Mouse (Mus musculus) neural tube, embryonic 15.5 days (tissue): Measurements from ENCODE around the gene Sf3a1. TPM values are rescaled to one million over a fixed set of nuclear protein-coding genes. Genes with fewer than 3 reads are reported as not detected.
"Not testable (repeated sequence)": the region's sequence is repeated elsewhere in the genome, so short reads cannot be mapped to it uniquely, and the experiment has no call there.

Source experiments
- ATAC-seq: fragments of 200-750 bp; cut with Nextera tagmentation; 2 replicates; pipeline ENCODE4 v1.8.0; 2017; ENCODE audit warnings: mild to moderate bottlenecking, moderate TSS enrichment, moderate library complexity; ENCODE audit not compliant: low FRiP score
- H3K27ac ChIP-seq: fragments of 300-500 bp; sonication (generic); replicated peaks from 2 replicates; pipeline ENCODE4 v1.5.1; 2015; ENCODE audit warnings: mild to moderate bottlenecking, inconsistent platforms
- H3K27me3 ChIP-seq: fragments of 300-500 bp; sonication (generic); replicated peaks from 2 replicates; pipeline ENCODE4 v1.6.1; 2015; ENCODE audit warnings: inconsistent platforms
- H3K36me3 ChIP-seq: fragments of 300-500 bp; sonication (generic); 2 replicates; pipeline ENCODE4 v1.6.1; 2015; ENCODE audit warnings: inconsistent platforms
- H3K4me1 ChIP-seq: fragments of 300-500 bp; sonication (generic); 2 replicates; pipeline ENCODE4 v1.6.1; 2015; ENCODE audit warnings: inconsistent platforms
- H3K4me2 ChIP-seq: fragments of 300-500 bp; sonication (generic); 2 replicates; pipeline ENCODE4 v1.6.1; 2015; ENCODE audit warnings: inconsistent platforms, mild to moderate bottlenecking, moderate library complexity
- H3K4me3 ChIP-seq: fragments of 300-500 bp; sonication (generic); replicated peaks from 2 replicates; pipeline ENCODE4 v1.5.1; 2015; ENCODE audit warnings: mild to moderate bottlenecking, inconsistent platforms
- H3K9ac ChIP-seq: fragments of 300-500 bp; sonication (generic); replicated peaks from 2 replicates; pipeline ENCODE4 v1.6.1; 2015; ENCODE audit warnings: mild to moderate bottlenecking, inconsistent platforms
- H3K9me3 ChIP-seq: fragments of 300-500 bp; sonication (generic); replicated peaks from 2 replicates; pipeline ENCODE4 v1.6.1; 2016; ENCODE audit warnings: inconsistent platforms
- WGBS: fragments of 180-500 bp; shearing (Covaris S2); methylation state at CpG from one replicate; pipeline ENCODE4 v1.1.7; 2015; ENCODE audit warnings: mixed read lengths; 5-methylcytosine and 5-hydroxymethylcytosine counted together
- polyA plus RNA-seq: library from polyadenylated mRNA; unstranded; fragments of >200 nt; fragmentation: Nextera tagmentation; extraction: Ambion mirVana; gene quantifications from 2 replicates; pipeline ENCODE4 v1.2.1, GENCODE M21; 2015

The Sf3a1 gene
- polyA plus RNA-seq, 1 experiment from 2014 or later, result 41.8 TPM

- Histone ChIP-seq H3K4me3 (peak overlapping the region; percentile 91), H3K4me1 (peaks cover 57% of the 10 kb centered on the region), H3K4me2 (peak overlapping the region; percentile 88), H3K9ac (peak overlapping the region; percentile 92), H3K27me3 (no peaks in the 10 kb centered on the region), H3K9me3 (no peaks in the 10 kb centered on the region), H3K36me3 (peaks cover 41% of the 10 kb centered on the region), H3K27ac (peak overlapping the region; percentile 96)
- WGBS, result 5% methylated on average over 15 of the region's 15 CpGs
- ATAC-seq, result 0 out of 2 replicates have a peak, but pooled peaks have one; percentile 1
These were observed 769 bp downstream of the Sf3a1 start for GRCm38 (mm10) chr11:4160758-4161480.

GRCm38 (mm10) chr11:4164701-4165100 lies 4.6 kb downstream of the Sf3a1 start:
- peaks cover 77% of the 10 kb centered on the region for H3K36me3 ChIP-seq
- no peak overlapping the region for H3K27ac ChIP-seq
- H3K4me1 ChIP-seq, result peaks cover 45% of the 10 kb centered on the region
- H3K4me3 ChIP-seq, result no peak overlapping the region
- 97% methylated on average over 2 of the region's 2 CpGs for WGBS
- no peak overlapping the region for H3K4me2 ChIP-seq
- no peak for ATAC-seq
- no peaks in the 10 kb centered on the region for H3K27me3 ChIP-seq
- H3K9me3 ChIP-seq, result no peaks in the 10 kb centered on the region
- no peak overlapping the region for H3K9ac ChIP-seq

- no peak for ATAC-seq
- Histone ChIP-seq H3K9ac (no peak overlapping the region), H3K9me3 (no peaks in the 10 kb centered on the region), H3K27me3 (no peaks in the 10 kb centered on the region), H3K27ac (no peak overlapping the region), H3K4me1 (peaks cover 33% of the 10 kb centered on the region), H3K4me2 (no peak overlapping the region), H3K36me3 (peaks cover 93% of the 10 kb centered on the region), H3K4me3 (no peak overlapping the region)
- 89% methylated on average over 7 of the region's 7 CpGs for WGBS
These were observed 6.4 kb downstream of the Sf3a1 start for GRCm38 (mm10) chr11:4166467-4167090.

- H3K4me2 ChIP-seq, result no peak overlapping the region
- no peaks in the 10 kb centered on the region for H3K27me3 ChIP-seq
- no peaks in the 10 kb centered on the region for H3K4me1 ChIP-seq
- no peaks in the 10 kb centered on the region for H3K9me3 ChIP-seq
- peak; percentile 59 for ATAC-seq
- H3K4me3 ChIP-seq, result no peak overlapping the region
- H3K36me3 ChIP-seq, result peaks cover 100% of the 10 kb centered on the region
- peak overlapping the region; percentile 54; the same call in 1 of the 2 replicates for H3K27ac ChIP-seq
- WGBS, result 76% methylated on average over 5 of the region's 5 CpGs
- no peak overlapping the region for H3K9ac ChIP-seq
These were observed 14.4 kb downstream of the Sf3a1 start for GRCm38 (mm10) chr11:4174586-4174985.

GRCm38 (mm10) chr11:4177716-4178115 lies 17.6 kb downstream of the Sf3a1 start:
- no peaks in the 10 kb centered on the region; the same call in 1 of the 2 replicates for H3K4me1 ChIP-seq
- no peaks in the 10 kb centered on the region for H3K9me3 ChIP-seq
- H3K4me2 ChIP-seq, result no peak overlapping the region
- WGBS, result 91% methylated on average over 4 of the region's 4 CpGs
- no peak overlapping the region for H3K27ac ChIP-seq
- no peak overlapping the region for H3K4me3 ChIP-seq
- no peak for ATAC-seq
- H3K36me3 ChIP-seq, result peaks cover 98% of the 10 kb centered on the region
- H3K27me3 ChIP-seq, result no peaks in the 10 kb centered on the region
- H3K9ac ChIP-seq, result no peak overlapping the region

GRCm38 (mm10) chr11:4182061-4182460 lies 21.9 kb downstream of the Sf3a1 start:
- peaks cover 3% of the 10 kb centered on the region; the same call in 1 of the 2 replicates for H3K4me1 ChIP-seq
- no peak for ATAC-seq
- peak overlapping the region; percentile 54; the same call in 1 of the 2 replicates for H3K27ac ChIP-seq
- no peaks in the 10 kb centered on the region for H3K27me3 ChIP-seq
- no peak overlapping the region for H3K4me3 ChIP-seq
- whole genome bisulfite sequencing, result 19% methylated on average over 1 of the region's 1 CpGs
- H3K36me3 ChIP-seq, result peaks cover 63% of the 10 kb centered on the region
- H3K4me2 ChIP-seq, result no peak overlapping the region
- H3K9ac ChIP-seq, result no peak overlapping the region
- H3K9me3 ChIP-seq, result no peaks in the 10 kb centered on the region

- Histone ChIP-seq H3K4me2 (no peak overlapping the region), H3K4me3 (no peak overlapping the region), H3K4me1 (peaks cover 17% of the 10 kb centered on the region), H3K27ac (peak overlapping the region; percentile 56), H3K9ac (no peak overlapping the region), H3K27me3 (no peaks in the 10 kb centered on the region), H3K36me3 (peaks cover 48% of the 10 kb centered on the region), H3K9me3 (no peaks in the 10 kb centered on the region)
- no peak for ATAC-seq
These were observed 23.4 kb downstream of the Sf3a1 start for GRCm38 (mm10) chr11:4183511-4183910.

GRCm38 (mm10) chr11:4184251-4184952 lies 24.3 kb downstream of the Sf3a1 start:
- H3K36me3 ChIP-seq, result peaks cover 39% of the 10 kb centered on the region
- ATAC-seq, result no peak
- H3K27me3 ChIP-seq, result no peaks in the 10 kb centered on the region
- no peak overlapping the region for H3K4me3 ChIP-seq
- H3K9ac ChIP-seq, result no peak overlapping the region
- peak overlapping the region; percentile 14 for H3K27ac ChIP-seq
- no peak overlapping the region for H3K4me2 ChIP-seq
- H3K4me1 ChIP-seq, result peaks cover 25% of the 10 kb centered on the region
- 73% methylated on average over 4 of the region's 4 CpGs for WGBS
- no peaks in the 10 kb centered on the region for H3K9me3 ChIP-seq

GRCm38 (mm10) chr11:4185480-4185879 lies 25.3 kb downstream of the Sf3a1 start:
- WGBS, result 90% methylated on average over 6 of the region's 6 CpGs
- ATAC-seq, H3K27me3 ChIP-seq, H3K4me2 ChIP-seq, H3K9me3 ChIP-seq, H3K9ac ChIP-seq, H3K4me3 ChIP-seq, H3K27ac ChIP-seq: not testable (repeated sequence)
- Histone ChIP-seq H3K36me3 (peaks cover 28% of the 10 kb centered on the region), H3K4me1 (peaks cover 32% of the 10 kb centered on the region)

- H3K9ac ChIP-seq, result peak within 1 kb of the TSS; percentile 83
- ATAC-seq, result peak; percentile 99
- no peaks in the 10 kb centered on the region for H3K27me3 ChIP-seq
- peak within 1 kb of the TSS; percentile 78 for H3K27ac ChIP-seq
- peak within 1 kb of the TSS; percentile 73 for H3K4me3 ChIP-seq
- no peaks in the 10 kb centered on the region for H3K9me3 ChIP-seq
- peak within 1 kb of the TSS; percentile 84 for H3K4me2 ChIP-seq
- under 1% methylated on average over 71 of the region's 71 CpGs for WGBS
- peaks cover 16% of the 10 kb centered on the region for H3K36me3 ChIP-seq
- peaks cover 43% of the 10 kb centered on the region for H3K4me1 ChIP-seq
These were observed 26.6 kb downstream of the Sf3a1 start, which contains the start of gene Tbc1d10a for GRCm38 (mm10) chr11:4186486-4187317. Tbc1d10a (plus strand) TSS chr11:4186789.

GRCm38 (mm10) chr11:4187318-4187700 lies 27.2 kb downstream of the Sf3a1 start:
- peak overlapping the region; percentile 73 for H3K4me3 ChIP-seq
- peak overlapping the region; percentile 84 for H3K4me2 ChIP-seq
- peaks cover 11% of the 10 kb centered on the region for H3K36me3 ChIP-seq
- peak overlapping the region; percentile 78 for H3K27ac ChIP-seq
- 18% methylated on average over 9 of the region's 9 CpGs for WGBS
- no peaks in the 10 kb centered on the region for H3K27me3 ChIP-seq
- peaks cover 47% of the 10 kb centered on the region for H3K4me1 ChIP-seq
- no peaks in the 10 kb centered on the region for H3K9me3 ChIP-seq
- peak; percentile 19 for ATAC-seq
- peak overlapping the region; percentile 83 for H3K9ac ChIP-seq
